Mouse (Mus musculus) liver, embryonic 14.5 days (tissue): ENCODE measurements around the gene Speg.

Experiments
- CTCF ChIP-seq: IDR thresholded peaks from 2 replicates; pipeline ENCODE4 v1.5.1; 2016; ENCODE audit warnings: antibody characterized with exemption, low read depth, control low read depth
- EP300 ChIP-seq: IDR thresholded peaks from 2 replicates; pipeline ENCODE4 v1.6.1; 2016; ENCODE audit warnings: antibody characterized with exemption, low read depth

DNA sequence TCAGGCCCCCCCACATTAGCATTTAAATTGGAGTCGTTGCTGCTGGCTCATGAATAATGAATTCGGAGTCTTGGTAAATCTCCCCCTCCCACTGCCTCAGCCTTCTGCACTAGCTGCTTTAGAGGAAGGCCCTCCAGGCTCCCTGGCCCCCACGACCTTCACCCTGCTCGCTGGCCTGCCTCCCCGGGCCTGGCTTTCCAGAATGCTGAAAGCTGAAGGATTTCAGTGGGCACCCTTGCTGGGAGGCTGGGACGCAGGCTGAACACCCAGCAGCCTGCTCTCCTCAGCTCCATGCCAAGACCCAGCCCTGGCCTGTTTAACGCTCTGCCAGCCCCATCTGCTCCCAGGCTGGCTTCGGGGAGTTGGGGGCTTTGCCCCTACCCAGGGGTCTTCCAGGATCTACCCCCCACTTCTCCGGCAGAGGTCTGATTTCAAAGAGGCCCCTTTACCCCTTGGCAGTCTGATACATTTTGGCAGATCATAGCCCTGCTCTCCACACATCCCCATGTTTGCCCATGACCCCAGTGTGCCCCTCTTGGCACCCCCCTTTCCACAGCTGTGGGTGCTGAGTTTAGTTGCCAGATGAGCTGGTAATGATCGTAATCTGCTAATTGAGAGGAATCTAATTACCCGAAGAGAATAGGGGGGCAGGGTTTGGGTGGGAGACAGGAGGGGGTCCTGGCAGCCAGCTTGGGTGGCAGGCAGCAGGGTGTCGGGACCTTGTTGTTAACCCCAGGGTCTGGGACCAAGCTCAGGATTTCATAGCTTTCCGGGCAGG lies 68.3 kb downstream of the Speg start:
- TF ChIP-seq EP300, result no peak
- no peak for TF ChIP-seq CTCF
